Mouse (Mus musculus) stomach, postnatal 0 days (tissue): ENCODE results near the gene Pde4b.

Experiments
- CTCF ChIP-seq: IDR thresholded peaks from 2 replicates; pipeline ENCODE4 v1.5.1; 2016; ENCODE audit warnings: antibody characterized with exemption, low read depth, mild to moderate bottlenecking, moderate library complexity
- EP300 ChIP-seq: optimal IDR thresholded peaks from 2 replicates; pipeline ENCODE3; 2016; ENCODE audit warnings: antibody characterized with exemption

GRCm38 (mm10) chr4:102579051-102579450 is 491.7 kb downstream of the Pde4b start:
- TF ChIP-seq CTCF = no peak
- TF ChIP-seq EP300 = no peak
